Comparison of ENCODE assay signal across 14 mouse cellular contexts in genomic region chr2:3603181-3603580, GRCm38 (mm10).
"Had no signal": no experiment of that assay in that cellular context is flagged by ENCODE, and none has a peak within 500 bp of the region (broad histone marks: within the 10 kb centered on the region; RNA-seq: fewer than 3 reads in every experiment).

No protein-coding gene starts in this region.

- H3K27me3 ChIP-seq: liver, embryonic 13.5 days; lung, embryonic 15.5 days; megakaryocyte, embryonic 14.5 days; midbrain, embryonic 12.5 days; neural tube, embryonic 12.5 days had no signal

- ATAC-seq: liver, postnatal 0 days had no signal

- H3K9ac ChIP-seq: liver, embryonic 13.5 days; liver, postnatal 0 days; lung, embryonic 15.5 days; midbrain, embryonic 12.5 days; neural tube, embryonic 12.5 days had no signal

- DNase-seq: kidney, postnatal 36 days; layer of hippocampus, adult 9-11 months; liver, embryonic 13.5 days; liver, postnatal 0 days; lung, postnatal 14 days; thymus, postnatal 4 days had no signal

- H3K4me1 ChIP-seq: limb, embryonic 10.5 days; lung, embryonic 15.5 days; midbrain, embryonic 12.5 days; neural tube, embryonic 12.5 days had no signal

- H3K4me3 ChIP-seq: limb, embryonic 10.5 days; liver, embryonic 13.5 days; lung, embryonic 15.5 days; megakaryocyte, embryonic 14.5 days; midbrain, embryonic 12.5 days; neural tube, embryonic 12.5 days had no signal

- H3K9me3 ChIP-seq: limb, embryonic 10.5 days; liver, embryonic 13.5 days; lung, embryonic 15.5 days; megakaryocyte, embryonic 14.5 days; midbrain, embryonic 12.5 days; neural tube, embryonic 12.5 days had no signal

- H3K27ac ChIP-seq: kidney, postnatal 0 days; limb, embryonic 10.5 days; liver, embryonic 13.5 days; lung, embryonic 15.5 days; macrophage; midbrain, embryonic 12.5 days; neural tube, embryonic 12.5 days; stomach, postnatal 0 days had no signal

- H3K36me3 ChIP-seq: limb, embryonic 10.5 days; liver, embryonic 13.5 days; lung, embryonic 15.5 days; midbrain, embryonic 12.5 days; neural tube, embryonic 12.5 days had no signal

- H3K4me2 ChIP-seq: liver, embryonic 13.5 days; lung, embryonic 15.5 days; midbrain, embryonic 12.5 days; neural tube, embryonic 12.5 days had no signal
